Mouse (Mus musculus): ENCODE results near the gene Nr1i3.

DNA sequence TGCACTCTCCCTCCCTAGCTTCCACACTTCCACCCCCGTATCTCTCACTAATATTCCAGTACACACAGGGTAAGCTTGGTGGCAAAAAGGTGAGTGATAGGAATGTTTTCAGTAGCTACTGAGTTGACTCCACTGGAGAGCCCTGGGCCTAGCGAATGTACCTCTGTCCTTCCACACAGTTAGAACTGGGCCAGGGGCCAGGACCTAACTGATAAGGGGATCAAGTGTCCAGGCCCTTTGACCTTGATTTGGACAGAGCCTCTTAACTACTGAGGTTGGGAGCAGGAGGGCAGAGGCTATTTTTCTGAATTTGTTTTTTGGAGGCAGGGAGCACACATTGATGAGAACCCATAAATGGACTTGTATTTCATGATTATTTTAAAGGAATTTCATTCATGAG, 10.0 kb downstream of the Nr1i3 start:
- TF ChIP-seq EP300 (IDR thresholded peaks at IDR 0.05; ENCODE audit: low read depth) (no peak), CTCF (IDR thresholded peaks at IDR 0.05; ENCODE audit: low read depth) (no peak)

Measured in heart, postnatal 0 days (tissue).